ENCODE assay signal across 1 mouse cellular context in genomic region chr11:101465101-101465868, GRCm38 (mm10).
TF ChIP-seq lines count a peak whose summit lies in the region.

No protein-coding gene starts in this region.

TF ChIP-seq in MEL, 35 proteins besides CTCF, POLR2A, EP300 and RAD21:
- peak; percentile 89 for TF ChIP-seq NRF1 (IDR thresholded peaks at IDR 0.05; ENCODE audit: insufficient read depth, low read depth, low read length, poor library complexity, severe bottlenecking)
- TF ChIP-seq CHD1 (IDR thresholded peaks at IDR 0.05; ENCODE audit: low read depth, low read length), result no peak
- no peak for TF ChIP-seq JUND (IDR thresholded peaks at IDR 0.05; ENCODE audit: low read depth, low read length)
- peak; percentile 73 for TF ChIP-seq MAX (IDR thresholded peaks at IDR 0.05; ENCODE audit: low read length)
- peak; percentile 56; the same call in 1 of the 2 replicates for TF ChIP-seq BHLHE40 (IDR thresholded peaks at IDR 0.05; ENCODE audit: borderline replicate concordance, low read depth, low read length)
- TF ChIP-seq POLR2AphosphoS5 (IDR thresholded peaks at IDR 0.05; ENCODE audit: borderline replicate concordance, low read depth, low read length), result no peak
- no peak for TF ChIP-seq RCOR1 (IDR thresholded peaks at IDR 0.05; ENCODE audit: low read depth, low read length)
- TF ChIP-seq USF1 (IDR thresholded peaks at IDR 0.05; ENCODE audit: low read depth, low read length), result peak; percentile 78
- TF ChIP-seq TCF12 (IDR thresholded peaks at IDR 0.05; ENCODE audit: low read depth, low read length), result peak; percentile 23; the same call in 1 of the 2 replicates
- TF ChIP-seq SIN3A (IDR thresholded peaks at IDR 0.05; ENCODE audit: low read length), result no peak; the same call in 1 of the 2 replicates
- TF ChIP-seq UBTF (IDR thresholded peaks at IDR 0.05; ENCODE audit: borderline replicate concordance, insufficient read depth, low read depth, low read length), result peak; percentile 77; the same call in 1 of the 2 replicates
- no peak; the same call in 1 of the 2 replicates for TF ChIP-seq POLR2AphosphoS2 (IDR thresholded peaks at IDR 0.05; ENCODE audit: low read length)
- TF ChIP-seq ZC3H11A (IDR thresholded peaks at IDR 0.05; ENCODE audit: low read depth, low read length), result no peak
- TF ChIP-seq TAL1 (IDR thresholded peaks at IDR 0.05; ENCODE audit: low read length), result no peak
- TF ChIP-seq GATA1 (IDR thresholded peaks at IDR 0.05; ENCODE audit: low read depth, low read length), result no peak
- TF ChIP-seq TBP (IDR thresholded peaks at IDR 0.05; ENCODE audit: low read depth, low read length), result peak; percentile 45; the same call in 1 of the 2 replicates
- TF ChIP-seq ZNF384 (IDR thresholded peaks at IDR 0.05; ENCODE audit: low read depth, low read length), result no peak
- no peak for TF ChIP-seq ZMIZ1 (IDR thresholded peaks at IDR 0.05; ENCODE audit: low read depth, low read length)
- no peak for TF ChIP-seq MYC (IDR thresholded peaks at IDR 0.05; ENCODE audit: low read depth, low read length)
- TF ChIP-seq MEF2A (IDR thresholded peaks at IDR 0.05; ENCODE audit: extremely low read depth, insufficient replicate concordance, low read depth, low read length, poor library complexity, severe bottlenecking), result no peak
- TF ChIP-seq ZKSCAN1 (IDR thresholded peaks at IDR 0.05; ENCODE audit: low read depth, low read length), result no peak
- peak; percentile 52 for TF ChIP-seq MXI1 (IDR thresholded peaks at IDR 0.05; ENCODE audit: low read depth, low read length)
- TF ChIP-seq NELFE (IDR thresholded peaks at IDR 0.05; ENCODE audit: low read depth, low read length), result no peak; the same call in 1 of the 2 replicates
- TF ChIP-seq MAZ (IDR thresholded peaks at IDR 0.05; ENCODE audit: low read depth, low read length), result peak; percentile 79
- no peak for TF ChIP-seq MAFK (IDR thresholded peaks at IDR 0.05; ENCODE audit: borderline replicate concordance, low read depth, low read length)
